ENCODE assay signal across 27 mouse cellular contexts in genomic region chr12:57076606-57077005, GRCm38 (mm10).
DNase-seq lines count a peak whose midpoint lies in the region; ATAC-seq and TF ChIP-seq lines count a peak whose summit lies in the region.
"Had no signal": no experiment of that assay in that cellular context is flagged by ENCODE, and none has a peak within 500 bp of the region (broad histone marks: within the 10 kb centered on the region; RNA-seq: fewer than 3 reads in every experiment).

No protein-coding gene starts in this region.

- TF ChIP-seq POLR2A in kidney, adult 2 months (IDR thresholded peaks at IDR 0.05; ENCODE audit: low read depth, low read length), result no peak

- no peak overlapping the region for H3K9ac ChIP-seq in kidney, postnatal 0 days (ENCODE audit: low read depth, low read length)
- H3K9ac ChIP-seq in embryonic facial prominence, embryonic 14.5 days (ENCODE audit: low read depth, low read length), result 0 out of 2 replicates have a peak overlapping the region, but pooled peaks have one; percentile 35
- H3K9ac ChIP-seq: forebrain, postnatal 0 days; heart, embryonic 13.5 days; hindbrain, embryonic 14.5 days; liver, embryonic 15.5 days; lung, embryonic 15.5 days; midbrain, embryonic 15.5 days; neural tube, embryonic 13.5 days; stomach, embryonic 15.5 days had no signal

- no peaks in the 10 kb centered on the region for H3K4me1 ChIP-seq in kidney, postnatal 0 days (replicated peaks; ENCODE audit: insufficient read depth, low read length)
- H3K4me1 ChIP-seq in kidney, adult 2 months (ENCODE audit: control insufficient read depth, insufficient read depth, low read length), result no peaks in the 10 kb centered on the region
- H3K4me1 ChIP-seq in embryonic facial prominence, embryonic 14.5 days (ENCODE audit: control insufficient read depth, insufficient read depth, low read length), result peaks cover 5% of the 10 kb centered on the region
- H3K4me1 ChIP-seq: heart, embryonic 13.5 days; liver, embryonic 15.5 days; lung, embryonic 15.5 days; midbrain, embryonic 15.5 days; stomach, embryonic 15.5 days had no signal

- no peak overlapping the region for H3K4me3 ChIP-seq in kidney, postnatal 0 days (replicated peaks; ENCODE audit: low read depth, low read length)
- no peak overlapping the region for H3K4me3 ChIP-seq in kidney, adult 2 months (ENCODE audit: insufficient read depth, low read depth, low read length)
- H3K4me3 ChIP-seq in embryonic facial prominence, embryonic 14.5 days (ENCODE audit: low read depth, low read length), result no peak overlapping the region
- H3K4me3 ChIP-seq: forebrain, embryonic 10.5 days; heart, adult 2 months; heart, embryonic 13.5 days; liver, embryonic 15.5 days; lung, embryonic 15.5 days; midbrain, embryonic 15.5 days; neural tube, embryonic 13.5 days; stomach, embryonic 15.5 days had no signal

- no peak for ATAC-seq in kidney, postnatal 0 days (replicated peaks; ENCODE audit: low FRiP score, low read depth)
- peak; percentile 65 for ATAC-seq in embryonic facial prominence, embryonic 14.5 days (ENCODE audit: low read depth)
- ATAC-seq: activated CD4-positive, CD25-positive, alpha-beta regulatory T cell, adult 4 months; forebrain, postnatal 0 days; midbrain, embryonic 15.5 days had no signal

- H3K4me2 ChIP-seq in kidney, postnatal 0 days (ENCODE audit: low read length), result peak overlapping the region; percentile 1; the same call in 1 of the 2 replicates
- H3K4me2 ChIP-seq in embryonic facial prominence, embryonic 14.5 days (ENCODE audit: low read depth, low read length), result peak overlapping the region; percentile 16; the same call in 1 of the 2 replicates
- H3K4me2 ChIP-seq: heart, embryonic 13.5 days; hindbrain, embryonic 14.5 days; liver, embryonic 15.5 days; lung, embryonic 15.5 days; midbrain, embryonic 15.5 days; neural tube, embryonic 13.5 days; stomach, embryonic 15.5 days had no signal

- no peak overlapping the region for H3K27ac ChIP-seq in kidney, postnatal 0 days
- H3K27ac ChIP-seq in kidney, adult 2 months (ENCODE audit: insufficient read depth, low read depth, low read length), result no peak overlapping the region
- H3K27ac ChIP-seq in embryonic facial prominence, embryonic 14.5 days (replicated peaks; ENCODE audit: low read depth, low read length), result peak overlapping the region; percentile 40; the same call in 1 of the 2 replicates
- H3K27ac ChIP-seq: forebrain, embryonic 10.5 days; heart, adult 2 months; heart, embryonic 13.5 days; hindbrain, embryonic 14.5 days; liver, embryonic 15.5 days; lung, embryonic 15.5 days; midbrain, embryonic 15.5 days; neural tube, embryonic 13.5 days; stomach, embryonic 15.5 days had no signal

- no peaks in the 10 kb centered on the region for H3K27me3 ChIP-seq in kidney, postnatal 0 days (ENCODE audit: insufficient read depth, low read length)
- no peaks in the 10 kb centered on the region for H3K27me3 ChIP-seq in kidney, adult 2 months (replicated peaks; ENCODE audit: control insufficient read depth, insufficient read depth, low read length)
- H3K27me3 ChIP-seq in embryonic facial prominence, embryonic 14.5 days (replicated peaks; ENCODE audit: control insufficient read depth, insufficient read depth, low read length), result no peaks in the 10 kb centered on the region
- H3K27me3 ChIP-seq: heart, embryonic 13.5 days; liver, embryonic 15.5 days; lung, embryonic 15.5 days; midbrain, embryonic 15.5 days; neural tube, embryonic 13.5 days; stomach, embryonic 15.5 days had no signal

- 27% methylated on average over 4 of the region's 4 CpGs for WGBS in kidney, postnatal 0 days
- WGBS in kidney, adult 2 months, result 43% methylated on average over 4 of the region's 4 CpGs
- WGBS in embryonic facial prominence, embryonic 14.5 days, result 18% methylated on average over 4 of the region's 4 CpGs

- H3K36me3 ChIP-seq in kidney, postnatal 0 days (ENCODE audit: insufficient read depth, low read length), result no peaks in the 10 kb centered on the region
- no peaks in the 10 kb centered on the region for H3K36me3 ChIP-seq in kidney, adult 2 months (ENCODE audit: control insufficient read depth, insufficient read depth, low read length)
- H3K36me3 ChIP-seq in embryonic facial prominence, embryonic 14.5 days (ENCODE audit: control insufficient read depth, insufficient read depth, low read length), result no peaks in the 10 kb centered on the region
- H3K36me3 ChIP-seq: forebrain, embryonic 10.5 days; heart, embryonic 13.5 days; liver, embryonic 15.5 days; lung, embryonic 15.5 days; midbrain, embryonic 15.5 days; neural tube, embryonic 13.5 days; stomach, embryonic 15.5 days had no signal

- peak; percentile 38 for DNase-seq in kidney, postnatal 0 days (ENCODE audit: low spot score)
- DNase-seq in kidney, adult 2 months, result no peak
- DNase-seq in embryo, embryonic 11 days, result peak; percentile 64
- DNase-seq in embryonic facial prominence, embryonic 14.5 days (ENCODE audit: low spot score), result peak; percentile 88
- DNase-seq in retina, postnatal 1 day, result peak; percentile 8
- no peak for DNase-seq in frontal cortex, postnatal 14 days (ENCODE audit: low spot score in 2 of 2)
- DNase-seq in lung, postnatal 25 days (ENCODE audit: low spot score), result no peak
- DNase-seq: adrenal gland, postnatal 14 days; cerebellum, adult 9-10 months; forebrain, postnatal 0 days; gastrocnemius, postnatal 36 days; heart, adult 2 months; heart, postnatal 36 days; kidney, adult 9 months; liver; lung, postnatal 4 days; right cerebral cortex, adult 18-20 months; right cerebral cortex, postnatal 4 days had no signal

- H3K9me3 ChIP-seq in kidney, postnatal 0 days (replicated peaks; ENCODE audit: low read length), result no peaks in the 10 kb centered on the region
- no peaks in the 10 kb centered on the region for H3K9me3 ChIP-seq in embryonic facial prominence, embryonic 14.5 days (ENCODE audit: control insufficient read depth, low read length)
- H3K9me3 ChIP-seq: forebrain, embryonic 10.5 days; heart, embryonic 13.5 days; liver, embryonic 15.5 days; lung, embryonic 15.5 days; midbrain, embryonic 15.5 days; neural tube, embryonic 13.5 days; stomach, embryonic 15.5 days had no signal

- TF ChIP-seq CTCF in kidney, postnatal 0 days (IDR thresholded peaks at IDR 0.05; ENCODE audit: low read depth), result no peak
- TF ChIP-seq CTCF in kidney, adult 2 months (conservative IDR thresholded peaks at IDR 0.05; ENCODE audit: insufficient read depth, insufficient read length, low read depth, low read length), result no peak

Comparison
In these comparisons a context has a peak if more than half of its experiments do, and no peak if none do; other contexts are left out.
1. DNase-seq: peak in kidney, postnatal 0 days (single experiment), embryo, embryonic 11 days (single experiment), embryonic facial prominence, embryonic 14.5 days (single experiment) and retina, postnatal 1 day (single experiment); none in kidney, adult 2 months (single experiment), frontal cortex, postnatal 14 days (0 of 2) and lung, postnatal 25 days (single experiment).